Mouse (Mus musculus) forebrain, embryonic 14.5 days (tissue): ENCODE measurements at regions not wholly inside any gene's neighbourhood (a gene's known extent, or its start where the extent isn't known, plus 50 kb on each side); places are given as distances from the start of the nearest gene placed in this dataset.

ENCODE experiments used
- ATAC-seq: fragments of 200-750 bp; cut with Nextera tagmentation; 2 replicates; pipeline ENCODE4 v1.8.0; 2017; ENCODE audit warnings: mild to moderate bottlenecking, moderate library complexity
- DNase-seq: peaks from one replicate; pipeline ENCODE4 v3.0.0-alpha.2; 2015; ENCODE audit warnings: low spot score
- H3K27ac ChIP-seq: fragments of 300-500 bp; sonication (generic); 2 replicates; pipeline ENCODE4 v1.5.1; 2014; ENCODE audit warnings: low read depth, mild to moderate bottlenecking, control low read depth, low read length, moderate library complexity
- H3K27me3 ChIP-seq: fragments of 300-500 bp; sonication (generic); replicated peaks from 2 replicates; pipeline ENCODE4 v1.6.1; 2014; ENCODE audit warnings: low read length, control low read depth, mixed read lengths; ENCODE audit not compliant: control insufficient read depth, insufficient read depth
- H3K36me3 ChIP-seq: fragments of 300-500 bp; sonication (generic); 2 replicates; pipeline ENCODE4 v1.6.1; 2014; ENCODE audit warnings: low read length, control low read depth; ENCODE audit not compliant: control insufficient read depth, insufficient read depth
- H3K4me1 ChIP-seq: fragments of 300-500 bp; sonication (generic); 2 replicates; pipeline ENCODE4 v1.6.1; 2014; ENCODE audit warnings: antibody characterized with exemption, low read length, control low read depth; ENCODE audit not compliant: control insufficient read depth, insufficient read depth
- H3K4me2 ChIP-seq: fragments of 300-500 bp; sonication (generic); 2 replicates; pipeline ENCODE4 v1.6.1; 2014; ENCODE audit warnings: mild to moderate bottlenecking, control low read depth, low read length
- H3K4me3 ChIP-seq: fragments of 300-500 bp; sonication (generic); 2 replicates; pipeline ENCODE4 v1.5.1; 2014; ENCODE audit warnings: low read depth, low read length, control low read depth
- H3K9ac ChIP-seq: fragments of 300-500 bp; sonication (generic); 2 replicates; pipeline ENCODE4 v1.6.1; 2014; ENCODE audit warnings: mild to moderate bottlenecking, low read length, control low read depth, moderate library complexity
- H3K9me3 ChIP-seq: fragments of 300-500 bp; sonication (generic); replicated peaks from 2 replicates; pipeline ENCODE4 v1.6.1; 2016; ENCODE audit warnings: low read length, control low read depth, mixed read lengths; ENCODE audit not compliant: control insufficient read depth
- WGBS: fragments of 180-500 bp; shearing (Covaris S2); extraction: QIAGEN DNeasy Blood & Tissue Kit; methylation state at CpG from one replicate; pipeline ENCODE4 v1.1.7; 2014; 5-methylcytosine and 5-hydroxymethylcytosine counted together

DNA sequence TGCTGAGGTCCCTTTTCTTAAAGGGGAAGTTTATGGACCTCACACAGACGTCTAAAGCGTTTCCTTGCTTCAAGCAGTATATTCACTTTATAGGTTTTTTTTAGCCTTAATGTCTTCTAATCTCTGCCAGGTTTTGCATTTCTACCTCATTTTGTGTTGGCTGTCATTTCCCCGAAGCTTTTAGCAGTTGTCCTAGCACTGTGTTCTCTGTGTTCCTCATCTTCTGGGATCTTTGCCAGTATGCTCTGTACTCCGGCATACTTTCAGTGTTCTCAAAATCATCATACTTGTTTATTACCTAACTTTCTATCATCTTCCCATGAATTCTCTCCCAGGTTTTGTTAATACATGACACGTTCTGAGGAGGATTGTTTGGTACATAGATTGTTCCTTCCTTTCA is 333.5 kb upstream of the Lsamp start:
- WGBS = 85% methylated on average over 5 of the region's 5 CpGs
- Histone ChIP-seq H3K9ac (no peak overlapping the region), H3K27ac (no peak overlapping the region), H3K4me1 (no peaks in the 10 kb centered on the region), H3K9me3 (no peaks in the 10 kb centered on the region), H3K4me2 (no peak overlapping the region), H3K27me3 (no peaks in the 10 kb centered on the region), H3K4me3 (no peak overlapping the region), H3K36me3 (no peaks in the 10 kb centered on the region)
- DNase-seq = peak; percentile 46
- ATAC-seq = no peak

- H3K36me3 ChIP-seq = no peaks in the 10 kb centered on the region
- H3K4me3 ChIP-seq = no peak overlapping the region
- DNase-seq = no peak
- no peak for ATAC-seq
- no peaks in the 10 kb centered on the region for H3K27me3 ChIP-seq
- no peak overlapping the region for H3K4me2 ChIP-seq
- H3K9me3 ChIP-seq = no peaks in the 10 kb centered on the region
- no peak overlapping the region for H3K9ac ChIP-seq
- H3K27ac ChIP-seq = no peak overlapping the region
- 57% methylated on average over 1 of the region's 1 CpGs for WGBS
- H3K4me1 ChIP-seq = no peaks in the 10 kb centered on the region
These were observed 316.3 kb upstream of the Lsamp start for GRCm38 (mm10) chr16:39667905-39668304.

- Histone ChIP-seq H3K27ac (no peak overlapping the region), H3K36me3 (no peaks in the 10 kb centered on the region), H3K9me3 (no peaks in the 10 kb centered on the region), H3K4me1 (no peaks in the 10 kb centered on the region), H3K27me3 (no peaks in the 10 kb centered on the region), H3K4me3 (no peak overlapping the region), H3K4me2 (no peak overlapping the region), H3K9ac (no peak overlapping the region)
- ATAC-seq (no peak), DNase-seq (no peak)
- 64% methylated on average over 5 of the region's 5 CpGs for WGBS
These were observed 311.8 kb upstream of the Lsamp start for GRCm38 (mm10) chr16:39672096-39672985.

- Histone ChIP-seq H3K9me3 (no peaks in the 10 kb centered on the region), H3K36me3 (no peaks in the 10 kb centered on the region), H3K9ac (no peak overlapping the region), H3K4me3 (no peak overlapping the region), H3K4me1 (no peaks in the 10 kb centered on the region), H3K4me2 (no peak overlapping the region), H3K27me3 (no peaks in the 10 kb centered on the region), H3K27ac (no peak overlapping the region)
- peak; percentile 69 for DNase-seq
- peak; percentile 62; the same call in 1 of the 2 replicates for ATAC-seq
- 68% methylated on average over 3 of the region's 3 CpGs for WGBS
These were observed 308.4 kb upstream of the Lsamp start for GRCm38 (mm10) chr16:39675775-39676174.

GRCm38 (mm10) chr16:39678285-39678684 is 305.9 kb upstream of the Lsamp start:
- H3K4me1 ChIP-seq = no peaks in the 10 kb centered on the region
- no peak overlapping the region for H3K4me3 ChIP-seq
- H3K27me3 ChIP-seq = no peaks in the 10 kb centered on the region
- H3K36me3 ChIP-seq = no peaks in the 10 kb centered on the region
- ATAC-seq (no peak), DNase-seq (no peak)
- WGBS = 83% methylated on average over 4 of the region's 4 CpGs
- no peaks in the 10 kb centered on the region for H3K9me3 ChIP-seq
- no peak overlapping the region for H3K27ac ChIP-seq
- H3K4me2 ChIP-seq = no peak overlapping the region
- no peak overlapping the region for H3K9ac ChIP-seq

DNA sequence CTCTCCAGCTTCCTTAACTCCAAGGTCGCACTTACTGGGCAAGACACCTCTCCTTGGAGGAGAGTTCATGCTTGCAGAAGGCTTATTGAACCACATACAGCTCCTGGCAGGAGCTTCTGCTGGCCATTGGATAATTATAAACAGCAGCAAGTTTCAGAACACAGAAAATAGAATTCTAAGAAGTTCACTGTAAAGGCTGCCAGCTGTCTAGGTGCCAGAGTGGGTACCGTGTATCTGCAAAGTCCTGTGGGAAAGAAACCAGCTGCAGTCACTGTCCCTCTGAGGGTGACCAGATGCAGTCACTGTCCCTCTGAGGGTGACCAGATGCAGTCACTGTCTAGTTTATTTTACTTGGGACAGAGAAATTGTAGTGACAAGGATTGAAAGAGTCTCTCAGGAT is 291.1 kb upstream of the Lsamp start:
- Histone ChIP-seq H3K27ac (no peak overlapping the region), H3K4me3 (no peak overlapping the region), H3K27me3 (no peaks in the 10 kb centered on the region), H3K4me2 (no peak overlapping the region), H3K9me3 (no peaks in the 10 kb centered on the region), H3K36me3 (no peaks in the 10 kb centered on the region), H3K4me1 (no peaks in the 10 kb centered on the region), H3K9ac (no peak overlapping the region)
- no peak for DNase-seq
- 73% methylated on average over 2 of the region's 2 CpGs for WGBS
- no peak for ATAC-seq

GRCm38 (mm10) chr16:39695855-39696254 is 288.3 kb upstream of the Lsamp start:
- Histone ChIP-seq H3K9ac (no peak overlapping the region), H3K4me1 (peaks cover 3% of the 10 kb centered on the region; the same call in 1 of the 2 replicates), H3K27me3 (no peaks in the 10 kb centered on the region), H3K36me3 (no peaks in the 10 kb centered on the region), H3K4me3 (no peak overlapping the region), H3K4me2 (no peak overlapping the region), H3K9me3 (no peaks in the 10 kb centered on the region), H3K27ac (no peak overlapping the region)
- WGBS = 87% methylated on average over 1 of the region's 1 CpGs
- ATAC-seq (no peak), DNase-seq (no peak)

DNA sequence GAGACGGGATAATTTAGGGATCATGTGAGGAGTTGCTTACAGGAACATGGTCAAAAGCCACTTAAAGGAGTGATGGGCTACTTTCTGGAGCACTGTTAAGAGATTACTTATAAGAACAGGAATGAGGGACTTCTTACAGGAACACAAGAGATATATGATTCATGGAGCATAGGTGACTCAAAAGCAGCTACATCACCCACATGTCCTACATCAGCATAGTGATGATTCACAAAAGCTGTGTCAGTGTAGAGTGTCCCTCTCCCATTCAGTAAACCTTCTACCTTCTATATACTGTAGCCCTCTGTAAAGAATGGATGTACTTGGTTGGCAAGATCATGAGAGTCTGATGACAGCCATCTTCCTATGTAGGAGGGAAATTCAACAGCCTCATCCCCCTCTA is 285.0 kb upstream of the Lsamp start:
- Histone ChIP-seq H3K4me2 (no peak overlapping the region), H3K4me3 (no peak overlapping the region), H3K4me1 (peaks cover 3% of the 10 kb centered on the region; the same call in 1 of the 2 replicates), H3K9me3 (no peaks in the 10 kb centered on the region), H3K36me3 (no peaks in the 10 kb centered on the region), H3K27ac (no peak overlapping the region), H3K27me3 (no peaks in the 10 kb centered on the region), H3K9ac (no peak overlapping the region)
- ATAC-seq (no peak), DNase-seq (no peak)
- 76% methylated on average over 1 of the region's 1 CpGs for WGBS

DNA sequence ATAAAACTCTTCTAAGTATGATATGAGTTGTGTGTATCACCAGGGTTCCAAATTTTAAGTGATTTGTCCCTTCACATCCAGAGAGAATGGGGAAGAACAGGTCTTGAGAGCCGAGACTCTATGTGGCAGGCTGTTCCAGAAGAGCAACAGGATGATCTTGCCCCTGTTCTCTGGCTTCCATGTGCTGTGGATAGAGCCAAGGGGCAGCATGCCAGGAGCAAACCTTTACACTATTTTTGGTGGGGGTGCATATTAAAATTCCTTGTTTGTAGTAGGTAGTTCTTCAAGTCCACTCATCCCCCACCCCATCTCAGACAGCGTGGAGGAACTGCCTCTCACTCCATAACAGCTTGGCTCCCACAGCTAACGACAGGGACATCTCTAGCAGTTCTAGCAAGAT is 278.0 kb upstream of the Lsamp start:
- Histone ChIP-seq H3K36me3 (no peaks in the 10 kb centered on the region), H3K27me3 (no peaks in the 10 kb centered on the region), H3K4me1 (no peaks in the 10 kb centered on the region), H3K27ac (no peak overlapping the region), H3K9ac (no peak overlapping the region), H3K4me3 (no peak overlapping the region), H3K9me3 (no peaks in the 10 kb centered on the region), H3K4me2 (no peak overlapping the region)
- ATAC-seq (no peak), DNase-seq (no peak)
- 70% methylated on average over 3 of the region's 3 CpGs for WGBS
